Mouse (Mus musculus): ENCODE results near the gene Hist1h4k. TPM values are rescaled to one million over a fixed set of nuclear protein-coding genes. Genes with fewer than 3 reads are reported as not detected.
A peak's percentile ranks its signal among the peaks of the same experiment; 100 is the strongest.

Gene Hist1h4k
- polyA plus RNA-seq, 1 experiment: 6.3 TPM

- Histone ChIP-seq H3K4me3 (peak overlapping the region; percentile 30), H3K4me2 (ENCODE audit: low read depth) (peak overlapping the region; percentile 89), H3K79me2 (ENCODE audit: control insufficient read depth, insufficient read depth) (no peaks in the 10 kb centered on the region), H3K36me3 (ENCODE audit: control insufficient read depth, insufficient read depth) (no peaks in the 10 kb centered on the region), H3ac (ENCODE audit: control insufficient read depth, insufficient read length) (no peak overlapping the region), H3K27me3 (ENCODE audit: control insufficient read depth, insufficient read depth, insufficient read length) (no peaks in the 10 kb centered on the region)
- TF ChIP-seq MYOD1 (IDR thresholded peaks at IDR 0.05; ENCODE audit: control insufficient read depth in 1 of 3, insufficient read length in 2 of 3, low read depth in 2 of 3) (no peak), POLR2A (IDR thresholded peaks at IDR 0.05; ENCODE audit: insufficient read length, low read depth) (peak; percentile 2), REST (IDR thresholded peaks at IDR 0.05; ENCODE audit: insufficient read depth, insufficient read length) (no peak), TCF12 (IDR thresholded peaks at IDR 0.05; ENCODE audit: insufficient read depth, poor library complexity, severe bottlenecking) (no peak), E2F4 (IDR thresholded peaks at IDR 0.05; ENCODE audit: insufficient read depth) (no peak), SRF (IDR thresholded peaks at IDR 0.05; ENCODE audit: control insufficient read depth, insufficient read length, low read depth) (no peak)
Measured at GRCm38 (mm10) chr13:21715131-21715863, 35.0 kb downstream of the Hist1h4k start.

DNA sequence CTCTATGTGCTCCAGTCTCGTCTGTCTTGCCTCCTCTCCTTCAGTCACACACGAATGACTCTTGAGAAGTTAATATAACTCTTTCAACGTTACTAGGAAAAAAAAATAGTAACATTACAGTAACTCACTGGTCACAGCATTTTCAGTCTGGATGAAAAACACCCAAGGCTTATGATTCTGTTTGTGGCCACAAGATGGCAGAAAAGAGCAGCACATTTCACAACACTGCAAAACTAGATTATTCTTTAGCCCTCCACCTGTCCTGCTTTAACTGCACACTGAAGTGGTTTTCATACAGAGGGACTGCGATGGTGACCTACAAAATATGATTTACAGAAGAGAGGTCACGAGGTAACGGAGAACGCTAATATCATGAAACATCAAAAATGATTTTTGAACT is 35.6 kb downstream of the Hist1h4k start:
- no peak overlapping the region for H3ac ChIP-seq (ENCODE audit: control insufficient read depth, insufficient read length)
- peak overlapping the region; percentile 30 for H3K4me3 ChIP-seq
- H3K4me2 ChIP-seq (ENCODE audit: low read depth): peak overlapping the region; percentile 89

GRCm38 (mm10) chr13:21711698-21712097 is 38.6 kb downstream of the Hist1h4k start:
- no peaks in the 10 kb centered on the region for H3K27me3 ChIP-seq (ENCODE audit: control insufficient read depth, insufficient read depth, insufficient read length)
- H3K79me2 ChIP-seq (ENCODE audit: control insufficient read depth, insufficient read depth): no peaks in the 10 kb centered on the region
- H3K4me2 ChIP-seq (ENCODE audit: low read depth): peak overlapping the region; percentile 97
- no peak for TF ChIP-seq TCF3 (IDR thresholded peaks at IDR 0.05; ENCODE audit: insufficient read length, low read depth)
- no peak for TF ChIP-seq CEBPB (IDR thresholded peaks at IDR 0.05; ENCODE audit: insufficient read depth, poor library complexity, severe bottlenecking)
- no peak for TF ChIP-seq POLR2A (IDR thresholded peaks at IDR 0.05; ENCODE audit: insufficient read length, low read depth)
- no peak for TF ChIP-seq POLR2AphosphoS2 (IDR thresholded peaks at IDR 0.05; ENCODE audit: insufficient read length, low read depth)
- TF ChIP-seq E2F4 (IDR thresholded peaks at IDR 0.05; ENCODE audit: insufficient read depth): no peak
- TF ChIP-seq REST (IDR thresholded peaks at IDR 0.05; ENCODE audit: insufficient read depth, insufficient read length): no peak
- TF ChIP-seq USF1 (IDR thresholded peaks at IDR 0.05; ENCODE audit: low read depth): no peak
- no peak for TF ChIP-seq MYOD1 (IDR thresholded peaks at IDR 0.05; ENCODE audit: control insufficient read depth in 1 of 3, insufficient read length in 2 of 3, low read depth in 2 of 3)
- TF ChIP-seq MYOG (IDR thresholded peaks at IDR 0.05; ENCODE audit: control insufficient read depth in 1 of 3, insufficient read depth in 1 of 3, insufficient read length in 2 of 3, low read depth in 2 of 3): no peak
- TF ChIP-seq MAX (IDR thresholded peaks at IDR 0.05; ENCODE audit: low read depth): no peak
- no peak for TF ChIP-seq SRF (IDR thresholded peaks at IDR 0.05; ENCODE audit: control insufficient read depth, insufficient read length, low read depth)
- TF ChIP-seq TCF12 (IDR thresholded peaks at IDR 0.05; ENCODE audit: insufficient read depth, poor library complexity, severe bottlenecking): no peak
- H3K4me3 ChIP-seq: peak overlapping the region; percentile 48
- no peaks in the 10 kb centered on the region for H3K36me3 ChIP-seq (ENCODE audit: control insufficient read depth, insufficient read depth)
- no peak overlapping the region for H3ac ChIP-seq (ENCODE audit: control insufficient read depth, insufficient read length)

More for the DNA sequence above, 35.6 kb downstream of the Hist1h4k start:
- Histone ChIP-seq H3K36me3 (ENCODE audit: control insufficient read depth, insufficient read depth) (no peaks in the 10 kb centered on the region), H3K27me3 (ENCODE audit: control insufficient read depth, insufficient read depth, insufficient read length) (no peaks in the 10 kb centered on the region), H3K79me2 (ENCODE audit: control insufficient read depth, insufficient read depth) (no peaks in the 10 kb centered on the region)
- peak; percentile 68; the same call in 1 of the 2 replicates for TF ChIP-seq CEBPB (IDR thresholded peaks at IDR 0.05; ENCODE audit: insufficient read depth, poor library complexity, severe bottlenecking)
- TF ChIP-seq POLR2AphosphoS2 (IDR thresholded peaks at IDR 0.05; ENCODE audit: insufficient read length, low read depth): no peak

GRCm38 (mm10) chr13:21710821-21711525 is 39.3 kb downstream of the Hist1h4k start:
- TF ChIP-seq POLR2AphosphoS2 (IDR thresholded peaks at IDR 0.05; ENCODE audit: insufficient read length, low read depth): no peak
- TF ChIP-seq MYOD1 (IDR thresholded peaks at IDR 0.05; ENCODE audit: control insufficient read depth in 1 of 3, insufficient read length in 2 of 3, low read depth in 2 of 3): no peak
- no peak for TF ChIP-seq CEBPB (IDR thresholded peaks at IDR 0.05; ENCODE audit: insufficient read depth, poor library complexity, severe bottlenecking)
- no peak for TF ChIP-seq REST (IDR thresholded peaks at IDR 0.05; ENCODE audit: insufficient read depth, insufficient read length)
- TF ChIP-seq E2F4 (IDR thresholded peaks at IDR 0.05; ENCODE audit: insufficient read depth): no peak
- no peak for TF ChIP-seq USF1 (IDR thresholded peaks at IDR 0.05; ENCODE audit: low read depth)
- TF ChIP-seq MAX (IDR thresholded peaks at IDR 0.05; ENCODE audit: low read depth): no peak
- no peak for TF ChIP-seq SRF (IDR thresholded peaks at IDR 0.05; ENCODE audit: control insufficient read depth, insufficient read length, low read depth)
- TF ChIP-seq MYOG (IDR thresholded peaks at IDR 0.05; ENCODE audit: control insufficient read depth in 1 of 3, insufficient read depth in 1 of 3, insufficient read length in 2 of 3, low read depth in 2 of 3): no peak
- TF ChIP-seq TCF3 (IDR thresholded peaks at IDR 0.05; ENCODE audit: insufficient read length, low read depth): no peak
- TF ChIP-seq POLR2A (IDR thresholded peaks at IDR 0.05; ENCODE audit: insufficient read length, low read depth): no peak
- TF ChIP-seq TCF12 (IDR thresholded peaks at IDR 0.05; ENCODE audit: insufficient read depth, poor library complexity, severe bottlenecking): no peak
- no peaks in the 10 kb centered on the region for H3K27me3 ChIP-seq (ENCODE audit: control insufficient read depth, insufficient read depth, insufficient read length)
- H3K4me3 ChIP-seq: peak overlapping the region; percentile 48
- H3K4me2 ChIP-seq (ENCODE audit: low read depth): peak overlapping the region; percentile 97
- H3K79me2 ChIP-seq (ENCODE audit: control insufficient read depth, insufficient read depth): no peaks in the 10 kb centered on the region
- H3ac ChIP-seq (ENCODE audit: control insufficient read depth, insufficient read length): no peak overlapping the region
- H3K36me3 ChIP-seq (ENCODE audit: control insufficient read depth, insufficient read depth): no peaks in the 10 kb centered on the region

Data from myocyte (in vitro differentiated cells).